Mouse (Mus musculus) ES-E14 (cell line): ENCODE measurements at regions not wholly inside any gene's neighbourhood (a gene's known extent, or its start where the extent isn't known, plus 50 kb on each side); places are given as distances from the start of the nearest gene placed in this dataset.

Experiments used
- DNase-seq: peaks from one replicate; pipeline ENCODE4 v3.0.0-alpha.2; 2013; ENCODE audit warnings: low read depth, low spot score
- H3K27ac ChIP-seq: 2 replicates; pipeline ENCODE4 v1.5.1; 2012; ENCODE audit warnings: low read depth, mild to moderate bottlenecking, low read length, moderate library complexity, mixed read lengths; ENCODE audit not compliant: poor library complexity, insufficient read depth, severe bottlenecking
- H3K36me3 ChIP-seq: 2 replicates; pipeline ENCODE4 v1.6.1; 2012; ENCODE audit warnings: mild to moderate bottlenecking, low read length, moderate library complexity, mixed read lengths; ENCODE audit not compliant: control insufficient read depth, poor library complexity, insufficient read depth, severe bottlenecking
- H3K4me1 ChIP-seq, 2 experiments: fragments of 150-350 bp in 1 of 2; sonication (generic) in 1 of 2; 2 replicates each; pipeline ENCODE4 v1.6.1; 2012; ENCODE audit warnings: low read length in 2 of 2, mild to moderate bottlenecking in 1 of 2, mixed read lengths in 1 of 2; ENCODE audit not compliant: control insufficient read depth in 2 of 2, insufficient read depth in 2 of 2, poor library complexity in 1 of 2
- H3K4me3 ChIP-seq, 2 experiments: fragments of 150-350 bp in 1 of 2; sonication (generic) in 1 of 2; 2 replicates each; pipeline ENCODE4 v1.5.1; 2012; ENCODE audit warnings: low read length in 2 of 2, low read depth in 1 of 2, mild to moderate bottlenecking in 1 of 2, mixed read lengths in 1 of 2; ENCODE audit not compliant: insufficient read depth in 1 of 2, poor library complexity in 1 of 2, severe bottlenecking in 1 of 2
- H3K9ac ChIP-seq: 2 replicates; pipeline ENCODE4 v1.6.1; 2012; ENCODE audit warnings: low read depth, mild to moderate bottlenecking, low read length, mixed read lengths; ENCODE audit not compliant: poor library complexity, insufficient read depth, severe bottlenecking
- H3K9me3 ChIP-seq: fragments of 150-350 bp; sonication (generic); 2 replicates; pipeline ENCODE4 v1.6.1; 2012; ENCODE audit warnings: low read depth, mild to moderate bottlenecking, low read length; ENCODE audit not compliant: control insufficient read depth, insufficient read depth
- CHD2 ChIP-seq: IDR thresholded peaks from 2 replicates; pipeline ENCODE4 v1.6.1; 2014; ENCODE audit warnings: mild to moderate bottlenecking, low read depth, low read length, inconsistent platforms
- HCFC1 ChIP-seq: IDR thresholded peaks from 2 replicates; pipeline ENCODE4 v1.6.1; 2012; ENCODE audit warnings: low read length, inconsistent platforms, borderline replicate concordance; ENCODE audit not compliant: insufficient read depth
- MAFK ChIP-seq: IDR thresholded peaks from 2 replicates; pipeline ENCODE4 v1.6.1; 2014; ENCODE audit warnings: mild to moderate bottlenecking, low read depth, low read length, inconsistent platforms; ENCODE audit not compliant: insufficient read depth
- ZC3H11A ChIP-seq: IDR thresholded peaks from 2 replicates; pipeline ENCODE4 v1.6.1; 2012; ENCODE audit warnings: low read depth, mild to moderate bottlenecking, inconsistent platforms, low read length, borderline replicate concordance
- ZNF384 ChIP-seq: IDR thresholded peaks from 2 replicates; pipeline ENCODE4 v1.6.1; 2012; ENCODE audit warnings: low read depth, low read length, inconsistent platforms
- in situ Hi-C, 2 experiments: fragments of 600-800 bp; cut with MboI; formaldehyde crosslinking; loops; one replicate each; pipeline ENCODE4 v1.15.1; 2025; ENCODE audit warnings: low sequenced_read_pairs in 2 of 2, inconsistent platforms in 1 of 2; ENCODE audit not compliant: unreplicated experiment in 2 of 2

DNA sequence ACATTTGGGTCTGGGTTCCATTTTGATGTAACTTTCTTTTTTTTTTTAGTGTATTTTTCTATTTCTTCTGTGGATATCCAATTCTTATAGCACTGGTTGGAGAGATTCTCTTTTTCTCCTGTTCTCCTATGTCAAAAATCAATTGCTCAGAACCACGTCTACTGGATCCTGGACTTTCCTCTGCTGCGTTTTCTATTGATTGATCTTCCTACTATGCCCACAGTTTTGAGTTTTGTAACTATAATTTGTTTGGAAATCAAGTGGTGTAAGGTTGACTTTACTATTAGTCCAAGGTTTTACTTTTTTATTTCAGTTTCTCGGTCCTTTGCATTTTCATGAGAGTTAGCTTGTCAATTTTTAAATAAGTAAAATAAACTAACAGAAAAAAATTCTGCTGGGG, 67.2 kb upstream of the Mb21d2 start:
- Histone ChIP-seq H3K4me1 (no peaks in the 10 kb centered on the region), H3K9me3 (no peaks in the 10 kb centered on the region), H3K9ac (no peak overlapping the region), H3K27ac (no peak overlapping the region), H3K4me3 (no peak overlapping the region), H3K36me3 (no peaks in the 10 kb centered on the region)
- DNase-seq = no peak
- no peak for TF ChIP-seq ZC3H11A
- no peak for TF ChIP-seq MAFK
- no peak for TF ChIP-seq ZNF384
- no peak for TF ChIP-seq HCFC1
- no peak for TF ChIP-seq CHD2
- in situ Hi-C loops = no loop called here

DNA sequence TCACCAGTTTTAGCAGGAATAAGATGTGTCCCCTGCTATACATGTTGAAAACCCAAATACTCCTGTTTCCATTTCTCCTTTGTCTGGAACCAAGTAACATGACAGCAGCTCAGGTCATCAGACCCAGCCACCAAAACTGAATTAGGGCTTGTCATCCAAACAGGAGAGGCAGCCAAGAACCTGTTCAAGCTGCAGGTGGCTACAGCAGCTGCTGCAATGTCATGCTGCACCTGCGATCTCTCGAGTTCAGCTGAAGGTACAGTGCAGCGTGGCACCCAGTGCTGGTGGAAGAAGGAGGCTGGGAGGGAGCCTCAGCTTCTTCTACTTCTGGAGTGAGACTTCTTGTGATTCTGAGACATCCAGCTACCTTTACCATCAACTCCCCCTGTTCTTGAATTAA, 61.2 kb upstream of the Mb21d2 start:
- Histone ChIP-seq H3K4me3 (no peak overlapping the region), H3K4me1 (no peaks in the 10 kb centered on the region), H3K9ac (no peak overlapping the region), H3K9me3 (no peaks in the 10 kb centered on the region), H3K36me3 (no peaks in the 10 kb centered on the region), H3K27ac (no peak overlapping the region)
- TF ChIP-seq HCFC1 (no peak), ZNF384 (no peak), CHD2 (no peak), MAFK (no peak), ZC3H11A (no peak)
- DNase-seq = no peak
- in situ Hi-C loops = no loop called here

DNA sequence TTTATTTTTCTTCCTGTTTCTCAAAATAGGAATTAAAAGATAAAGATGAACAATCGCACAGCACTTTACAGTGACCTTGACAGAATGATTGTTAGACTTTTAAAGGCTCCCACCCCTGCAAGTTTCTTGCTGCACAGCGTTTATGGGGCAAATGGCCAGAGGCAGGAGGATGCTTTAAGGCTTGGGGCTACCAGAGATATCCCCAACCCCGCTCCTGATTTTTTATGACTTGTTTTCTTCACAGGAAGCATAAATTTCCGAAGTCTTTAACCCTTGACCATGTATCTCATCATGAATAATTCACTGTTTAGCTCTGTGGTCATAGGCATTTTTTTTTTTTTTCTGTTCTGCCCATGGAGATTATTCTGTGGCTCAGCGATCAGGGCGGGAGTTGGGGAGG, 55.5 kb upstream of the Mb21d2 start:
- H3K9me3 ChIP-seq = no peaks in the 10 kb centered on the region
- no peak for TF ChIP-seq HCFC1
- TF ChIP-seq ZNF384 = no peak
- no peak for TF ChIP-seq CHD2
- TF ChIP-seq MAFK = no peak
- no peak for TF ChIP-seq ZC3H11A
- DNase-seq = no peak
- H3K4me3 ChIP-seq = no peak overlapping the region
- H3K27ac ChIP-seq = no peak overlapping the region
- H3K4me1 ChIP-seq = no peaks in the 10 kb centered on the region
- no peaks in the 10 kb centered on the region for H3K36me3 ChIP-seq
- in situ Hi-C loops = no loop called here
- H3K9ac ChIP-seq = no peak overlapping the region

DNA sequence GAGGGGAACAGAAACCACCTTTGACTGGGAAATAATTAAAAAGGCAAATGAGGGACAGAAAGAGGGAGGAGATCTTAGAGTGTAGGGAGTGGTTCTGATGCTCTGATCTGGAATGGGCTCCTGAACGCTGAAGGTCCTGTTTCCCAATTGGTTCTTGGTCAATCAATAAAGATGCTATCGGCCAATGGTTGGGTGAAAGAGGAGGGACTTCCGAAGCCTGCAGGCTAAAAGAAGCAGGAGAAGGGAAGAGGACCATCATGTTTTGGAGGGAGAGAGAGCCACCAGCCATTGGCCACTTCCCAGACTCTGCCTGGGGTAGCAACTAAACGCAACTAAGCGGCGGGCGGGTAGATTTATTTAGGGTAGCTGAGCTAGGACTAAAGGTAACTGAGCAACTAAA, 53.4 kb upstream of the Mb21d2 start:
- Histone ChIP-seq H3K9ac (no peak overlapping the region), H3K4me1 (no peaks in the 10 kb centered on the region), H3K27ac (no peak overlapping the region), H3K36me3 (no peaks in the 10 kb centered on the region), H3K4me3 (no peak overlapping the region), H3K9me3 (no peaks in the 10 kb centered on the region)
- no peak for DNase-seq
- in situ Hi-C loops = no loop called here
- no peak for TF ChIP-seq HCFC1
- TF ChIP-seq CHD2 = no peak
- TF ChIP-seq ZNF384 = no peak
- TF ChIP-seq MAFK = no peak
- no peak for TF ChIP-seq ZC3H11A
